Mouse (Mus musculus) midbrain, embryonic 16.5 days (tissue): Measurements from ENCODE around the gene Ifrd2. TPM values are rescaled to one million over a fixed set of nuclear protein-coding genes. Genes with fewer than 3 reads are reported as not detected.

Experiments used
- ATAC-seq: fragments of 200-750 bp; cut with Nextera tagmentation; 2 replicates; pipeline ENCODE4 v1.8.0; 2017; ENCODE audit warnings: moderate TSS enrichment
- H3K27ac ChIP-seq: fragments of 300-500 bp; sonication (generic); 2 replicates; pipeline ENCODE4 v1.5.1; 2014; ENCODE audit warnings: mild to moderate bottlenecking, low read length, mixed read lengths
- H3K27me3 ChIP-seq: fragments of 300-500 bp; sonication (generic); 2 replicates; pipeline ENCODE4 v1.6.1; 2014; ENCODE audit warnings: low read depth, low read length, mixed read lengths; ENCODE audit not compliant: control insufficient read depth, insufficient read depth
- H3K36me3 ChIP-seq: fragments of 300-500 bp; sonication (generic); 2 replicates; pipeline ENCODE4 v1.6.1; 2014; ENCODE audit warnings: mild to moderate bottlenecking, low read length, moderate library complexity, mixed read lengths; ENCODE audit not compliant: control insufficient read depth, insufficient read depth
- H3K4me1 ChIP-seq: fragments of 300-500 bp; sonication (generic); 2 replicates; pipeline ENCODE4 v1.6.1; 2014; ENCODE audit warnings: mild to moderate bottlenecking, low read length, mixed read lengths; ENCODE audit not compliant: control insufficient read depth, insufficient read depth
- H3K4me2 ChIP-seq: fragments of 300-500 bp; sonication (generic); 2 replicates; pipeline ENCODE4 v1.6.1; 2014; ENCODE audit warnings: mild to moderate bottlenecking, low read length, mixed read lengths
- H3K4me3 ChIP-seq: fragments of 300-500 bp; sonication (generic); 2 replicates; pipeline ENCODE4 v1.5.1; 2014; ENCODE audit warnings: low read depth, mild to moderate bottlenecking, low read length, moderate library complexity, mixed read lengths
- H3K9ac ChIP-seq: fragments of 300-500 bp; sonication (generic); 2 replicates; pipeline ENCODE4 v1.6.1; 2014; ENCODE audit warnings: low read depth, low read length, mixed read lengths
- H3K9me3 ChIP-seq: fragments of 300-500 bp; sonication (generic); replicated peaks from 2 replicates; pipeline ENCODE4 v1.6.1; 2014; ENCODE audit warnings: mild to moderate bottlenecking, low read length, mixed read lengths; ENCODE audit not compliant: control insufficient read depth, poor library complexity, severe bottlenecking
- WGBS: fragments of 180-500 bp; shearing (Covaris S2); extraction: QIAGEN DNeasy Blood & Tissue Kit; methylation state at CpG from one replicate; pipeline ENCODE4 v1.1.7; 2014; 5-methylcytosine and 5-hydroxymethylcytosine counted together
- polyA plus RNA-seq: library from polyadenylated mRNA; unstranded; fragments of >200 nt; fragmentation: Nextera tagmentation; extraction: Ambion mirVana; gene quantifications from 2 replicates; pipeline ENCODE4 v1.2.1, GENCODE M21; 2015

Ifrd2 gene
- polyA plus RNA-seq, 1 experiment from 2014 or later = 14.6 TPM

DNA sequence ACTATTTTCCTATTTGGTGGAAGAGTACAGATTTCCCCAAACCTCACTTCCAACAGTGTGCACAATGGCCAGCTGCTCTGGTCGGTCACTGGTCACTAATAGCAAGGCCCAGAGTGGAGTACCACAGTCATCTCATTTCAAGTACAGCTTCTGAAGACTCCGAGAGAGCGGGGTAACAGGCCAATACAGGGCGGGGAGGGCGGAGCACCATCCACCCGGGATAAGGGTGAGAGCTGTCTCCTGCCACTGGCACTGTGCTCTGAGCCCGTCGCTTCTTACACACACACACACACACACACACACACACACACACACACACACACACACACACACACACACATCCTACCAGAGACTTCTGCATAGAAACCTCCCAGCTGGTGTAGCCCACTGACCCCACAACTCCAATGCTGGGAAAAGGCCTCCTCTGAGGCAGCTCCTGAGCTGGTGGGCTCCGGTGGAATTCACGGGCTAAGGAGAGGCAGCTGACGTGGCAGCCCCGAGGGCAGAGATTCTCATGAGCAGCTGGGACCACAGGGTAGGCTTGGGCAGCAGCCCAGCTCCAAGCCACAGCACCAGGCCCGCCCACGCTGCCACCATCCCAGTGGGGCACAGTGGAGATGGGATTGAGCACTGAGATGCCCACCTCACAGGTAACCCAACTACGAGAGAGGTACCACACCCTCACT, 38.9 kb downstream of the Ifrd2 start:
- Histone ChIP-seq H3K27ac (peak overlapping the region; percentile 95), H3K36me3 (no peaks in the 10 kb centered on the region), H3K27me3 (no peaks in the 10 kb centered on the region), H3K4me2 (peak overlapping the region; percentile 50), H3K9ac (peak overlapping the region; percentile 63), H3K9me3 (no peaks in the 10 kb centered on the region), H3K4me1 (peaks cover 52% of the 10 kb centered on the region), H3K4me3 (peak overlapping the region; percentile 9; the same call in 1 of the 2 replicates)
- 23% methylated on average over 15 of the region's 15 CpGs for WGBS
- peak; percentile 36; the same call in 1 of the 2 replicates for ATAC-seq

GRCm38 (mm10) chr9:107626844-107627277, 39.4 kb downstream of the Ifrd2 start:
- Histone ChIP-seq H3K9ac (peak overlapping the region; percentile 63), H3K27me3 (no peaks in the 10 kb centered on the region), H3K9me3 (no peaks in the 10 kb centered on the region), H3K4me2 (peak overlapping the region; percentile 50), H3K4me3 (peak overlapping the region; percentile 9), H3K4me1 (peaks cover 58% of the 10 kb centered on the region), H3K27ac (peak overlapping the region; percentile 95), H3K36me3 (no peaks in the 10 kb centered on the region)
- WGBS = 0% methylated on average over 2 of the region's 2 CpGs
- ATAC-seq = peak; percentile 39

DNA sequence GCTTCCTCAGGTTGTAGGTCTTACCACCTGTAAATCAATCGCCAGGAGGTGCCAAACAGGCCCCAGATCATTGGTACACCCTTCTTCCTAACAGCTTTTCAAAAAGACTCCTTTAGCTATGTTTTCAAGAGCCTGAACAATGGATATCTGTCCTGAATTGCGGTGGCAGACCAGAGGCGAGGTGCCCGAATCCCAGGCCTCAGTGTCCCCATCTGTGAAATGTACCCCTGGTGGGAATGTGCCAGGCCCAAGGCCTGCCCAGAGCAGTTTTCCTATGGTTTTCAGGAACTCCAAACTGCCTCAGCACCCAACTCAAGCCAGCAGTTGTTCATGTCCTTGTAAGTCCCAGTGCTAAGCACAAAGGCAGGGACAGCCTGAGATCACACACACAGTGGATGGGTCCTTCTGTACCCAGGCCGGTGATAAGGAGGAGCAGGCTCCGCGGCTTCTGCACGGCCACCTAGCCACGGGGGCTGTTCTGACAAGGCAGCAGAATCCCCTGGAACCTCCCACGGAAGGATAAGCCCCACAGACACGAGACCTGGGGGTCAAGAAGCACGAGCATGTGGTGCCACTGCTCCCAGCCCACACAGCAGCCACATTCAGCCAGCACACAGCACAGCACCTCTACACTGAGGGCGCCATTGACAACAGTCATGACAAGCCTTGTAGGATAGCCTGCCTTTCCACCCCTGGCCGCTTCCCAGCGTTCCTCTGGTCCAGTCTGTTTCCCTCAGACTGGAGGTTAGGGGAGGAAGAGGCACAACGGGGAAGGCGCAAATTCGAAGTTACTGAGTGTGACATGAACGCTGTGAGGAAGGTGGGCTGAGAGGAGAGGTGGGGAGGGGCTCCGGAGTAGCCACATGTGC, 40.2 kb downstream of the Ifrd2 start:
- Histone ChIP-seq H3K4me2 (peak overlapping the region; percentile 50), H3K9ac (peak overlapping the region; percentile 63), H3K36me3 (no peaks in the 10 kb centered on the region), H3K27me3 (no peaks in the 10 kb centered on the region), H3K4me1 (peaks cover 65% of the 10 kb centered on the region), H3K27ac (peak overlapping the region; percentile 95), H3K4me3 (no peak overlapping the region; the same call in 1 of the 2 replicates), H3K9me3 (no peaks in the 10 kb centered on the region)
- WGBS = 11% methylated on average over 20 of the region's 20 CpGs
- no peak for ATAC-seq

DNA sequence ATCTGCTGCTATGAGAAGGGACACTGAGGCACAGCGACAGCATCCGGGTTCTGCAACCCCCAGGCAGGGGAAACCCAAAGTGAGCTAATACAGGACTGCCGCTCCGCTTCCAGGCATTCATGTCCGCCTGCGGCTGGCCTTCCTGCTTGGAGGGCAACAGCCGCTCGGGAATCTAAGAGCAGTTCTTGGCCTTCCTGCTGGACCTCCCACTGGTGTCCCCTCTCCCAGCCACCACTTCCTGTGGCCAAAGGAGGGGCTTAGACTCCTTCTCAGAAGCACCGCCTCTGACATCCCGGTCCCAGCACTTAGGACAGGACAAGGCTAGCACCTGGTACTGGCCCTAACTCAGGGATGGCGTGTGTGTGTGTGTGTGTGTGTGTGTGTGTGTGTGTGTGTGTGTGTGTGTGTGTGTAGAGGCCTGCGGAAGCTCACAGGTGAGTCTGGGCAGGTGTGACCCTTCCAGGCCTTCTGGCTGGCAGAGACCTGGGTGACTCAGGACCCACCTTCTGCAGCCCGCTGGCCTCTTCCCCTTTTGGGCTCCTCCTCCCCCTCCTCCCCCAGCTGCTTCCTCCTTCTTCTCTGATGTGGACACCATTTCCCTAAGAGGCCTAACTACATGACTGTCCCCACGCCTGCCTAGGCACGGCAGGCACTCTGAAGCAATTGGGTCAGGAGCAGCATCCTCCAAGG, 41.4 kb downstream of the Ifrd2 start:
- Histone ChIP-seq H3K9me3 (no peaks in the 10 kb centered on the region), H3K4me1 (peaks cover 69% of the 10 kb centered on the region), H3K4me2 (peak overlapping the region; percentile 39; the same call in 1 of the 2 replicates), H3K9ac (peak overlapping the region; percentile 63), H3K27me3 (no peaks in the 10 kb centered on the region), H3K27ac (peak overlapping the region; percentile 95), H3K36me3 (no peaks in the 10 kb centered on the region), H3K4me3 (no peak overlapping the region)
- ATAC-seq = no peak
- WGBS = 23% methylated on average over 14 of the region's 15 CpGs

DNA sequence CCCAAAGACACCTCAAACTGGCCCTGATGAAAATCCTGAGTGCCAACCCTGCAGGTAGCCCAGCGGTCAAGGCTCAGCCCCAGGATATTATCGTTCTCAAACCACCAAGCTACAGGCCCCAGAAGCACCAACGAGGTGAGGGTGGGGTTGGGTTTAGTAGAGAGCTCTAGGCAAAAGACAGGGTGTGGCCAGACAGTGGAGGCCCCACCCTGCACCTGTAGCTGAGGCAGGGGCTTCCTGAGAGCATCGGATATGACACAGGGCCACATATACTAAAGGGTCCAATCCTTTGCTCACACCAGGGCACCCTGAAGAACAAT, 41.9 kb downstream of the Ifrd2 start:
- no peaks in the 10 kb centered on the region for H3K27me3 ChIP-seq
- no peaks in the 10 kb centered on the region for H3K9me3 ChIP-seq
- WGBS = 13% methylated on average over 4 of the region's 4 CpGs
- H3K36me3 ChIP-seq = no peaks in the 10 kb centered on the region
- peaks cover 73% of the 10 kb centered on the region for H3K4me1 ChIP-seq
- ATAC-seq = no peak
- H3K9ac ChIP-seq = no peak overlapping the region
- H3K4me2 ChIP-seq = peak overlapping the region; percentile 39
- no peak overlapping the region for H3K4me3 ChIP-seq
- peak overlapping the region; percentile 95 for H3K27ac ChIP-seq

DNA sequence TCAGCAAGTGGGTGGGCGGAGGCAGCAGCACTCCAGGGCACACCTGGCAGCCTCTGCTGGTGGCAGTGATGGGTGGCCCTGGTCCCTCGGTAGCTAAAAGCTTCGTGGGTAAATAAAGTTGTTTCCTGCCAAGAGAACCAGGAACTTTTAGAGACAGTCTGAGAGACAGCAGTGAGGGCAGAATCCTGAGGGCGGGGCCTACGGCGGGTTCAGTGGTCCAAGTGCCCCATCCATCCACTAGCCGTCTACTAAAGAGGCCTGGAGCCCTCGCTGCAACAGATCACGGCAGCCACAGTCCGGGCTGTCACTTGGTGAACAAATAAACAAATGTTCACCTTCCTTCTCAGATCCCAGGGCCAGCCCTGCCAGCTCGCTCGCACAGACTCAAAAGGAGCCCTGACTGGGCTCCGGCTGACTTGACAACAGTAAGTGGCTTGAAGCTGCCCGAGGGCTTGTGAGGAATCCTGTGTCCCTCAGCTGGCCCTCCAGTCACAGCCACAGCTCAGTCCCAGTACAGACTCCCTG, 42.5 kb downstream of the Ifrd2 start:
- WGBS = 6% methylated on average over 14 of the region's 14 CpGs
- H3K27ac ChIP-seq = peak overlapping the region; percentile 95
- no peak for ATAC-seq
- H3K4me3 ChIP-seq = peak overlapping the region; percentile 3; the same call in 1 of the 2 replicates
- peak overlapping the region; percentile 39 for H3K4me2 ChIP-seq
- H3K4me1 ChIP-seq = peaks cover 69% of the 10 kb centered on the region
- peak overlapping the region; percentile 43 for H3K9ac ChIP-seq
- H3K27me3 ChIP-seq = no peaks in the 10 kb centered on the region
- H3K9me3 ChIP-seq = no peaks in the 10 kb centered on the region
- H3K36me3 ChIP-seq = no peaks in the 10 kb centered on the region

GRCm38 (mm10) chr9:107630576-107630975, 43.1 kb downstream of the Ifrd2 start:
- Histone ChIP-seq H3K9me3 (no peaks in the 10 kb centered on the region), H3K4me1 (peaks cover 69% of the 10 kb centered on the region), H3K27me3 (no peaks in the 10 kb centered on the region), H3K4me3 (no peak overlapping the region), H3K27ac (peak overlapping the region; percentile 95), H3K9ac (peak overlapping the region; percentile 43; the same call in 1 of the 2 replicates), H3K36me3 (no peaks in the 10 kb centered on the region), H3K4me2 (peak overlapping the region; percentile 39)
- WGBS = 2% methylated on average over 4 of the region's 4 CpGs
- ATAC-seq = peak; percentile 7; the same call in 1 of the 2 replicates

DNA sequence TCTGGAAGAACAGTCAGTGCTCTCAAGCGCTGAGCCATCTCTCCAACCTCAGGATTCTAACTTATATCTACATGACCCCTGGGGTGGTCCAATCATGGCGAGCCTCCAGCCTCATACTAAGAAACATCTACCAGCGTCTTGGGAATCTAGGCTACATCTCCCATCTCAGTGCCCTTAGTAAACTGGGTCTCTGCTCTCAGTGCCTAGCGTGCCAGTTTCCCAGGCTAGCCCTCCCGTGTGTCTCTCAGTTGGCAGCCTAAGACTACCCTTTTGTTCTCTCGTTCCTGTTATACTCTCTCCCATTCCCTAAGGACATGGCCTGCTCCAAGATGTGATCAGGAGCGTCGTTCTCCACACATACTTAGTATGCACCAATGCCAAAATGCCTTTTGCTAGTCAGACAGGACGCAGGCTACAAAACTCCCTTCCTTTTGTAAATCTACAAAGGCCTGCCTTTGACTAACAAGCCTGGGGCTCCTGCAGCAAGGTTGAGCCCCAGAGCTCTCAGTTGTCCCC, 43.9 kb downstream of the Ifrd2 start:
- Histone ChIP-seq H3K4me1 (peaks cover 72% of the 10 kb centered on the region), H3K4me3 (no peak overlapping the region; the same call in 1 of the 2 replicates), H3K27me3 (no peaks in the 10 kb centered on the region), H3K9ac (peak overlapping the region; percentile 86), H3K9me3 (no peaks in the 10 kb centered on the region), H3K27ac (peak overlapping the region; percentile 95), H3K4me2 (peak overlapping the region; percentile 96), H3K36me3 (no peaks in the 10 kb centered on the region)
- ATAC-seq = no peak
- WGBS = 25% methylated on average over 9 of the region's 9 CpGs
